Mouse (Mus musculus): Measurements from ENCODE around the gene Rnf126.

DNA sequence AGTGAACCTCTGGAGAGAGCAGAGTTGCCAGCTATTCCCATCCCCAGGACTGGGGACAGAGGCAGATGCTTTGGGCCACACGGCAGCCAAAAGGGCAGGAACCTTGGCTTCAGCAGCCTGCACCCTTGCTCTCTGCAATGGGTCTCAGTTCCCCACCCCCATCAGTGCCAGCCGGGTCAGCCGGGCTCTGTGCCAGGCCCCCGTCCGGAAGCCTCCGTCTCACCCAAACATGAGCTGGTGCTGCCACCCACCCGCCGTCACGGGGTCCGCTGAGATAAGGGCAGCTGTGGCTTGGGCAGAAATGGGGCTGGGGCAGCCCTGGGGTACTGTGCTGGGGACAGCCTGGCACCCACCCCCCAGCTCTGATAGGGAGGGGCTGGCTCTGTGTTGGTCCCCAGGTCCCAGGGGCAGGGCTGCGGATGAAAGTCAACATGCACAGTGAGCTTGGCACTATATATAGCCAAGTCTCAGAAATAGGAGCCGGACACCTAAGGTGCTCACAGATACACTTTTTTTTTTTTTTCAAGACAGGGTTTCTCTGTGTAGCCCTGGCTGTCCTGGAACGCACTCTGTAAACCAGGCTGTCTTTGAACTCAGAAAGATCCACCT lies 37.3 kb downstream of the Rnf126 start:
- TF ChIP-seq CTCF (IDR thresholded peaks at IDR 0.05; ENCODE audit: extremely low read depth, insufficient read depth, low read length) (no peak), POLR2A (IDR thresholded peaks at IDR 0.05; ENCODE audit: extremely low read depth, insufficient read depth, low read length) (no peak)
